Mouse (Mus musculus) testis, adult 2 months (tissue): ENCODE measurements around the gene Stk11ip.

Experiments used
- CTCF ChIP-seq: fragments of 200-500 bp; IDR thresholded peaks from 2 replicates; pipeline ENCODE4 v1.5.1; 2012; ENCODE audit warnings: low read depth, mild to moderate bottlenecking, inconsistent platforms, low read length, moderate library complexity; ENCODE audit not compliant: control insufficient read depth, insufficient read depth, insufficient replicate concordance
- POLR2A ChIP-seq: fragments of 200-500 bp; IDR thresholded peaks from 2 replicates; pipeline ENCODE4 v1.6.1; 2012; ENCODE audit warnings: low read depth, mild to moderate bottlenecking, inconsistent platforms, low read length, moderate library complexity; ENCODE audit not compliant: control insufficient read depth

DNA sequence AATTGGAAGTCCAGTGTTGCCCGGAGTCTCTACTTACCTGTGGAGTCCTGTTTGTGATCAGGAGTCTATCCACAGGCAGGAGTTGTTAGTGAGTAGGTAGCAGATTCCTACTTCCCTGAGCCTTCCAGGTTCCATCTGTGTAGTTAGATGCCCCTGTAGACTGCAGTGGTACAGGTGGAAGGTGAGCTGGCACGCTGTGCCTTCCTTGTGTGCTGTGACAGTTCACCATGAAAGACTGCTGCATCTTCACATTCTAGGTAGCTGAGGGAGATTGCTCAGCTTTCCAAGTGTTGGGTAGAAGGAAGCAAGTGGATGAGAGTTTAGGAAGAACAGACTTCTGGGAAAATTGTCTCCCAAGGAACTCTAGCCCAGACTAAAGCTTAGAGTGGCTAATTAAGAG lies 42.8 kb downstream of the Stk11ip start:
- TF ChIP-seq POLR2A, result no peak
- no peak for TF ChIP-seq CTCF
